Mouse (Mus musculus) MN1 (cell line): ENCODE results near the gene Zfp263.

Experiments
- DNase-seq: peaks from one replicate; pipeline ENCODE4 v3.0.0-alpha.2; 2016; ENCODE audit warnings: low spot score

Zfp263 gene

GRCm38 (mm10) chr16:3743503-3744185 lies at the start of gene Zfp263:
Gene Zfp263 (plus strand): TSS chr16:3744093.
- peak; percentile 98 for DNase-seq

GRCm38 (mm10) chr16:3699281-3699680 lies 44.6 kb upstream of the Zfp263 start:
- DNase-seq = peak; percentile 4

- DNase-seq = peak; percentile 0
These were observed 43.0 kb upstream of the Zfp263 start for GRCm38 (mm10) chr16:3700893-3701292.

GRCm38 (mm10) chr16:3706680-3707079 lies 37.2 kb upstream of the Zfp263 start:
- no peak for DNase-seq

GRCm38 (mm10) chr16:3714731-3715130 lies 29.2 kb upstream of the Zfp263 start:
- no peak for DNase-seq

GRCm38 (mm10) chr16:3717980-3718379 lies 25.9 kb upstream of the Zfp263 start, which contains the start of gene Mefv:
Gene Mefv (minus strand): TSS chr16:3718097.
- no peak for DNase-seq

- no peak for DNase-seq
These were observed 20.7 kb upstream of the Zfp263 start for GRCm38 (mm10) chr16:3723231-3723630.

- no peak for DNase-seq
These were observed 15.7 kb upstream of the Zfp263 start for GRCm38 (mm10) chr16:3727980-3728720.

GRCm38 (mm10) chr16:3732612-3733011 lies 11.3 kb upstream of the Zfp263 start:
- no peak for DNase-seq

- no peak for DNase-seq
These were observed 10.6 kb upstream of the Zfp263 start for GRCm38 (mm10) chr16:3733198-3733732.

- DNase-seq = no peak
These were observed 1.4 kb upstream of the Zfp263 start for GRCm38 (mm10) chr16:3742466-3742865.

GRCm38 (mm10) chr16:3744186-3744700 lies 350 bp downstream of the Zfp263 start:
- DNase-seq = no peak

- DNase-seq = no peak
These were observed 1.8 kb downstream of the Zfp263 start for GRCm38 (mm10) chr16:3745656-3746055.

- DNase-seq = no peak
These were observed 5.1 kb downstream of the Zfp263 start for GRCm38 (mm10) chr16:3748976-3749375.

GRCm38 (mm10) chr16:3771603-3772002 lies 27.7 kb downstream of the Zfp263 start:
- no peak for DNase-seq

GRCm38 (mm10) chr16:3776365-3776764 lies 32.5 kb downstream of the Zfp263 start:
- no peak for DNase-seq

GRCm38 (mm10) chr16:3777986-3778385 lies 34.1 kb downstream of the Zfp263 start:
- no peak for DNase-seq

- no peak for DNase-seq
These were observed 37.3 kb downstream of the Zfp263 start for GRCm38 (mm10) chr16:3781237-3781636.

- DNase-seq = no peak
These were observed 44.5 kb downstream of the Zfp263 start for GRCm38 (mm10) chr16:3788394-3788793.
